Mouse (Mus musculus) myocyte (in vitro differentiated cells): Measurements from ENCODE around the gene Aldh3a2. TPM values are rescaled to one million over a fixed set of nuclear protein-coding genes. Genes with fewer than 3 reads are reported as not detected.
A peak's percentile ranks its signal among the peaks of the same experiment; 100 is the strongest.

ENCODE experiments used
- H3K27me3 ChIP-seq: one replicate; pipeline ENCODE4 v1.6.1; 2011; ENCODE audit not compliant: control insufficient read depth, insufficient read depth, insufficient read length
- H3K36me3 ChIP-seq: one replicate; pipeline ENCODE4 v1.6.1; 2011; ENCODE audit not compliant: control insufficient read depth, insufficient read depth
- H3K4me2 ChIP-seq: one replicate; pipeline ENCODE4 v1.6.1; 2011; ENCODE audit warnings: low read depth, control low read depth
- H3K4me3 ChIP-seq: one replicate; pipeline ENCODE4 v1.5.1; 2011; ENCODE audit warnings: mild to moderate bottlenecking, control low read depth, moderate library complexity
- H3K79me2 ChIP-seq: one replicate; pipeline ENCODE4 v1.6.1; 2011; ENCODE audit not compliant: control insufficient read depth, insufficient read depth
- H3ac ChIP-seq: one replicate; pipeline ENCODE4 v1.6.1; 2011; ENCODE audit not compliant: control insufficient read depth, insufficient read length
- CEBPB ChIP-seq: IDR thresholded peaks from 2 replicates; pipeline ENCODE4 v1.6.1; 2011; ENCODE audit warnings: mild to moderate bottlenecking, moderate library complexity; ENCODE audit not compliant: poor library complexity, insufficient read depth, severe bottlenecking
- E2F4 ChIP-seq: IDR thresholded peaks from one replicate; pipeline ENCODE4 v1.6.1; 2011; ENCODE audit warnings: mild to moderate bottlenecking, control low read depth, moderate library complexity; ENCODE audit not compliant: insufficient read depth
- MAX ChIP-seq: IDR thresholded peaks from one replicate; pipeline ENCODE4 v1.6.1; 2011; ENCODE audit warnings: low read depth, mild to moderate bottlenecking, control low read depth
- MYOD1 ChIP-seq, 3 experiments: IDR thresholded peaks; one replicate each; pipeline ENCODE4 v1.6.1; 2011; ENCODE audit warnings: control low read depth in 2 of 3, low read depth in 2 of 3, mild to moderate bottlenecking in 2 of 3, moderate library complexity in 1 of 3; ENCODE audit not compliant: insufficient read length in 2 of 3, control insufficient read depth in 1 of 3
- MYOG ChIP-seq, 3 experiments: IDR thresholded peaks; one replicate each; pipeline ENCODE4 v1.6.1; 2011; ENCODE audit warnings: control low read depth in 2 of 3, low read depth in 2 of 3, mild to moderate bottlenecking in 2 of 3; ENCODE audit not compliant: insufficient read length in 2 of 3, control insufficient read depth in 1 of 3, insufficient read depth in 1 of 3
- POLR2A ChIP-seq: IDR thresholded peaks from one replicate; pipeline ENCODE4 v1.6.1; 2011; ENCODE audit warnings: low read depth, mild to moderate bottlenecking, control low read depth, moderate library complexity; ENCODE audit not compliant: insufficient read length
- POLR2AphosphoS2 ChIP-seq: IDR thresholded peaks from one replicate; pipeline ENCODE4 v1.6.1; 2011; ENCODE audit warnings: low read depth, control low read depth; ENCODE audit not compliant: insufficient read length
- REST ChIP-seq: IDR thresholded peaks from one replicate; pipeline ENCODE4 v1.6.1; 2011; ENCODE audit warnings: mild to moderate bottlenecking, control low read depth, moderate library complexity; ENCODE audit not compliant: insufficient read depth, insufficient read length
- SRF ChIP-seq: IDR thresholded peaks from one replicate; pipeline ENCODE4 v1.6.1; 2011; ENCODE audit warnings: low read depth; ENCODE audit not compliant: control insufficient read depth, insufficient read length
- TCF12 ChIP-seq: IDR thresholded peaks from one replicate; pipeline ENCODE4 v1.6.1; 2011; ENCODE audit warnings: mild to moderate bottlenecking, control low read depth; ENCODE audit not compliant: poor library complexity, insufficient read depth, severe bottlenecking
- TCF3 ChIP-seq: IDR thresholded peaks from one replicate; pipeline ENCODE4 v1.6.1; 2011; ENCODE audit warnings: low read depth, control low read depth; ENCODE audit not compliant: insufficient read length
- USF1 ChIP-seq: IDR thresholded peaks from one replicate; pipeline ENCODE4 v1.6.1; 2011; ENCODE audit warnings: low read depth, mild to moderate bottlenecking, control low read depth, moderate library complexity
- polyA plus RNA-seq: library from polyadenylated mRNA; unstranded; fragments of >200 nt; fragmentation: generic; extraction: Trizol; gene quantifications from one replicate; pipeline ENCODE4 v1.2.1, GENCODE M21; 2012; ENCODE audit warnings: missing spikeins

Gene Aldh3a2
- polyA plus RNA-seq, 1 experiment = 28.6 TPM

DNA sequence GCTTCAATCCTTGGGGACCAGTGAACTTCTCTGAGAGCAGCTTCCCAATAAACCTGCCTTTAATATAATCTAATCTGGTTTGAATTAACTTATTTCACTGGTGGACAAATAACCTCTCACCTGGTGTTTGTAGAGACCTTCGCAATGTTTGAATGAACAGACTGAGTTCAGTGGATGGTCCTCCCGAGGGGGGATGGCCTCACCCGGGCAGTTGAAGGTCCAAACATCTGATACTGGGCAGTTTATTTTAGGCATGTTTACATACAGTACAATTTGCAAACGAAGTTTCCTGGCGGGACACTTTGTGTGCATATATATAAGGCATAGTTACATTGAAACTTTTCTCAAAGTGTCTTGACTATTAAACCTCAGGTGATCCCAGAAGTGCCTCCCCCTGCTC, 33.1 kb downstream of the Aldh3a2 start:
- no peak overlapping the region for H3ac ChIP-seq
- no peaks in the 10 kb centered on the region for H3K79me2 ChIP-seq
- no peak for TF ChIP-seq POLR2AphosphoS2
- TF ChIP-seq TCF3 = no peak
- no peak for TF ChIP-seq MAX
- TF ChIP-seq POLR2A = no peak
- TF ChIP-seq E2F4 = no peak
- TF ChIP-seq TCF12 = no peak
- no peak for TF ChIP-seq CEBPB
- TF ChIP-seq MYOD1 (IDR thresholded peaks at IDR 0.05; ENCODE audit: control insufficient read depth in 1 of 3, insufficient read length in 2 of 3, low read depth in 2 of 3) = no peak
- TF ChIP-seq REST = no peak
- no peak for TF ChIP-seq MYOG (IDR thresholded peaks at IDR 0.05; ENCODE audit: control insufficient read depth in 1 of 3, insufficient read depth in 1 of 3, insufficient read length in 2 of 3, low read depth in 2 of 3)
- no peak for TF ChIP-seq USF1
- no peak for TF ChIP-seq SRF
- H3K4me3 ChIP-seq = no peak overlapping the region
- H3K36me3 ChIP-seq = no peaks in the 10 kb centered on the region
- H3K27me3 ChIP-seq = peaks cover 4% of the 10 kb centered on the region
- no peak overlapping the region for H3K4me2 ChIP-seq

DNA sequence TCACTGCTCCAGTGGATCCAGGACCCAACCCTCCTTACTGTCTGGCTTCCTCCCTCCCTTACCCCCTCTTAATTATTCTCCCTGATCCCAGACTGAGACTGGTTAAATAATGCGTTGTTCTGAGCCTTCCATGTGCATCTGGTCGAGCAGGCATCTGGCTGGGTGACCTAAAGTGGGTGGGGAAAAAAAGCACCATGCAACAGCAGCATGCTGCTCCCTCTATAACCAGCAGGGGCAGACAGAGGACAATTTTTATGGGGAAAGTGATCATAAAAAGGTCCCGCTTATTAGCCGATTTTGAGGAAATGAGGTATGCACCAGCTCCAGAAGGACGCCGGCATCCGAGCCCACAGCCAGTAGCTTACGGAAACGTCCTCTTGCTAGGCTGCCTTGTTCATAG, 35.9 kb downstream of the Aldh3a2 start:
- Histone ChIP-seq H3K79me2 (no peaks in the 10 kb centered on the region), H3K36me3 (no peaks in the 10 kb centered on the region), H3K27me3 (peaks cover 4% of the 10 kb centered on the region), H3ac (no peak overlapping the region), H3K4me3 (no peak overlapping the region), H3K4me2 (peak overlapping the region; percentile 63)
- TF ChIP-seq POLR2AphosphoS2 (no peak), USF1 (no peak), MAX (no peak), MYOD1 (IDR thresholded peaks at IDR 0.05; ENCODE audit: control insufficient read depth in 1 of 3, insufficient read length in 2 of 3, low read depth in 2 of 3) (no peak), REST (no peak), E2F4 (no peak), TCF3 (no peak), POLR2A (no peak), MYOG (IDR thresholded peaks at IDR 0.05; ENCODE audit: control insufficient read depth in 1 of 3, insufficient read depth in 1 of 3, insufficient read length in 2 of 3, low read depth in 2 of 3) (no peak)

DNA sequence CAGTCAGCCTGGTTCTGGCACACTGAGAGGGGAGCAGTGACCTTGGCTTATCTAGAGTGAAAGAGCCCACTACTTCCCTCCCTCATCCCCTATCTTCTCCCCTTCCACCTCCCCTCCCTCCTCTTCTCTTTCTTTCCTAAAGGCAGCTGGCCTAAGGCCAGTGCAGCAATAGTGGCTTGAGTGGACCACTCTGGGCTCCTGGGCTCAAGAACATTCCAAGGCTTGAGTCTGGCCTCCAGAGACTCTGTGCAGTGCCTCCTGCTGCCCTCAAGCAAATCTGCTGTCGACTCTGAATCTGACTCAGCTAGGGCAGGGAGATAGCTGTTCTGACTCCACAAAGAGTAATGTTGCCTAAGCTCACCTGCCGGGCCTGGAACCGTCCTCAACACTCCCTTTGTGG, 38.9 kb downstream of the Aldh3a2 start:
- no peak overlapping the region for H3K4me3 ChIP-seq
- H3K4me2 ChIP-seq = no peak overlapping the region
- H3ac ChIP-seq = no peak overlapping the region
- no peaks in the 10 kb centered on the region for H3K36me3 ChIP-seq
- no peaks in the 10 kb centered on the region for H3K27me3 ChIP-seq
- no peak for TF ChIP-seq TCF12
- H3K79me2 ChIP-seq = no peaks in the 10 kb centered on the region

DNA sequence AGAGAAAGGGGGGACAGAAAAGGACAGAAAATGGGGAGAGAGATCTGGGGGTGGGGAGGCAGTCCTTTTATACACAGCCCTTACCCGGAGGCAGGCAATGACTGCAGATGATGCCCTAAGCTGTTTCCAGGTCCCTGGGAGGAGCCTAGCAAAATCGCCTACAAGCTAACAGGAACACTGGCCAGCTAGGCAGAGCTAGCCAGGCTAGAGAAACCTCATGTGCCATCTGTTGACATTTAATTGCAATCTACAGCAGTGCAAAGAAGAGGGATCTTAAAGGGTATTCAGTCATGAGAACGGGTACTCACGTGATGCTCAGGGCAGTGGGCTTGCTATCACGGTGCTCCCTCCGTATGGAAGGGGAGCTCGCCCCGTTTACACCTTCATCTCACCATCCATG, 39.4 kb downstream of the Aldh3a2 start:
- Histone ChIP-seq H3ac (no peak overlapping the region), H3K4me3 (no peak overlapping the region), H3K36me3 (no peaks in the 10 kb centered on the region), H3K4me2 (no peak overlapping the region), H3K27me3 (no peaks in the 10 kb centered on the region), H3K79me2 (no peaks in the 10 kb centered on the region)
- TF ChIP-seq POLR2A (no peak), TCF12 (no peak), CEBPB (no peak), MAX (no peak), SRF (no peak), REST (no peak), USF1 (no peak), E2F4 (no peak), POLR2AphosphoS2 (no peak), MYOG (IDR thresholded peaks at IDR 0.05; ENCODE audit: control insufficient read depth in 1 of 3, insufficient read depth in 1 of 3, insufficient read length in 2 of 3, low read depth in 2 of 3) (no peak)

DNA sequence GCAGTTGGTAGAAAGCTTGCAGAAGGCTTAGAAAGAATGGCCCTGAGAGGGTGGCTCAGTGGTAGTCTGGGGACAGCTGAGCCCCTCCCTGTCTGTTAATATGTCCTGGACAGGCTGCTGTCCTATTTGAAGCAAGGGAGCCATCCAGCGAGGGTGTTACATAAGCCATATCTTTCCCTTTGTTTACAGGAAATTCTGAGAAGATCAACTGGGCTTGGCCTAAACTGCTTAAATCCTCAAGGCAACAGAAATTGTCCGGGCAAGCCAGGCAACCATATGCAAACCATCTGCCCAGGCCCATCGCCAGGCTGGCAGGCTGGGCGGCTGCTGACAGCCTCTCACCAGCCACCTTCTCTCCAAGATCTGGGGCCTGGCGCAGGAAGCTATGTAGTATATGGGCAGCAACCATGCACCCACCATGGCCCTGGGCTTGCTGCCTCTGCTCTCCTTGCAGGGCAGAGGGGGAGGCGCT, 41.3 kb downstream of the Aldh3a2 start:
- H3K36me3 ChIP-seq = no peaks in the 10 kb centered on the region
- H3K4me3 ChIP-seq = no peak overlapping the region
- no peaks in the 10 kb centered on the region for H3K79me2 ChIP-seq
- TF ChIP-seq SRF (no peak), MYOD1 (IDR thresholded peaks at IDR 0.05; ENCODE audit: control insufficient read depth in 1 of 3, insufficient read length in 2 of 3, low read depth in 2 of 3) (no peak), MAX (no peak), TCF12 (no peak), REST (no peak)
- H3K27me3 ChIP-seq = no peaks in the 10 kb centered on the region
- no peak overlapping the region for H3K4me2 ChIP-seq
- H3ac ChIP-seq = no peak overlapping the region
